Mouse (Mus musculus) erythroblast, embryonic 14.5 days (primary cell): ENCODE data around the gene Zbtb24.

Experiments
- GATA1 ChIP-seq: IDR thresholded peaks from 2 replicates; pipeline ENCODE4 v1.6.1; 2012; ENCODE audit warnings: low read length, inconsistent platforms, mixed read lengths
- TAL1 ChIP-seq: IDR thresholded peaks from 3 replicates; pipeline ENCODE4 v1.6.1; 2012; ENCODE audit warnings: low read length, inconsistent platforms, mixed read lengths

DNA sequence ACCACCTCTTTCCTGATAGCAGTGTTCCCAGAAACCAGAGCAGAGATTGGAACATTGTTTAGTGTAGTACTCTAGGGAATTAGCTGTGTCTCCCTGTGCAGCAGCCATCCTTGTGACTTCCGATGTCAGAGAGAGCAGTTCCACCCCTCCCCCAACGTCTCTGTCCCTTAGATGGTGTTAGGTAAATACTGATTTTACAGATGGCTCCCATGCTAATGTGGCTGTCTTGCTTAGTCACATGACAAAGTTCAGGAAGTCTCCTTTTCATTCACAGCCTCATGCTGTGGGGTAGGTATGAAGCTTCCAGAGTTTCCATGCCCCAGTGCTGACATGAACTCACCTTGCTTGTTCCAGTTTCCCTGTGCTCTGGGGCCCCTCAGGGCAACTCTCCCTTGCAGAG is 10.3 kb downstream of the Zbtb24 start:
- TF ChIP-seq GATA1 (no peak), TAL1 (no peak)
